Mouse (Mus musculus): ENCODE results near the gene Rpp30.

Rpp30 gene

GRCm38 (mm10) chr19:36129213-36129612 is 45.7 kb downstream of the Rpp30 start:
- peak in 1 of 2 experiments; percentile 11 for DNase-seq

DNA sequence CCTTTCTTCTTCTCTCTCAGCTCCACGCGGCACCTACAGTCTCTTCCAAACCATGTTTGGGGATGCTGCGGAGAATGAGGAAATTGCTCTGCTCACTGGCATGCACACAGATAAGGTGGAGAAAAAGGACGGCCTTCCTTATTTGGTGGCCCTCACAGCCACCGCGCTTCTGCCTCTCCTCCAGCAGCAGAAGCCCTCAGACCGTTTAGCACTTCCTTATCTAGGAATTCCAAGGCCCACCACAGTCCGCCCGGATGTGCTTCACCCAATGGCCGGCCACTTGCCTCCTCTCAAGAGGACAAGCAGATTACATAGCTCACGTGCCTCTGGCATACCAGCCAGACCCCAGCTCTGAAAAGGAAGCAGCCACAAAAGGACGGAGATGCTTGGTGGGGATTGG is 46.1 kb downstream of the Rpp30 start:
- DNase-seq: peak; percentile 21 to 36

GRCm38 (mm10) chr19:36130181-36130580 is 46.7 kb downstream of the Rpp30 start:
- no peak for DNase-seq

DNA sequence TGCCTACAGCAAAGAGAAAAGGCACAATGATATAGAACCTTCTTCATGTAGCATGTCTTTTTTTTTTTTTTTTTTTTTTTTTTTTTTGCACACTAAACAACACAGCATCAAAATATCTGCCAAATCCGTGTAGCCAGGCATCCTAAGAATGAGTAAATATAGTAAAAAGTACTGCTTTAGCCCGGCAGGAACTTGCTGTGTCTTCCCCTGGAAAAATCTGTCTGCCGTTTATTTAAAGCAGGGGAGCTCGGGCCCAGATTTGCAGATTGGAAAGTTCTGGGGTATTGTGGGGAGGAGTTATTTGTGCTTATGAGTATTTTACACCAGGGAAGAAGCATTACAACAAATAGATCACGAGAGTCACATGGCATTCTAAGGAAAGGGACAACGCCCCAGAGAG is 48.5 kb downstream of the Rpp30 start:
- no peak for DNase-seq

DNA sequence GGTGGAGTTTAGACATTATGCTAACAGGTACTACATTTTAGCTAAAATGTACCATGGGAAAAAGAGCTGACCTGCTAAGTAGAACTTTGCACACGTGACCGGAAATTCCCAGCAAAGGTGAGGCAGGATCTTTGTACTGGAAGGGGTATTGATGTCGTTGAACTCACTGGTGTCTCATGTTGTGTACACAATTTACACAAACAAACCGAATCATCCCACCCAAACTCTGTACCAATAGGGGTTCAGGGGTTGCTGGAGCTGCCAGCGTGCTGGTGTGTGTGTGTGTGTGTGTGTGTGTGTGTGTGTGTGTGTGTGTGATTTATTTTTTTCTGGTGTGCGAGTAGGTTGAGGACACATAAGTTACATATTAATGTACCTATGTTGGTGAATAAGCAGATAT is 49.5 kb downstream of the Rpp30 start:
- no peak for DNase-seq

GRCm38 (mm10) chr19:36133731-36134130 is 50.2 kb downstream of the Rpp30 start:
- no peak for DNase-seq

DNA sequence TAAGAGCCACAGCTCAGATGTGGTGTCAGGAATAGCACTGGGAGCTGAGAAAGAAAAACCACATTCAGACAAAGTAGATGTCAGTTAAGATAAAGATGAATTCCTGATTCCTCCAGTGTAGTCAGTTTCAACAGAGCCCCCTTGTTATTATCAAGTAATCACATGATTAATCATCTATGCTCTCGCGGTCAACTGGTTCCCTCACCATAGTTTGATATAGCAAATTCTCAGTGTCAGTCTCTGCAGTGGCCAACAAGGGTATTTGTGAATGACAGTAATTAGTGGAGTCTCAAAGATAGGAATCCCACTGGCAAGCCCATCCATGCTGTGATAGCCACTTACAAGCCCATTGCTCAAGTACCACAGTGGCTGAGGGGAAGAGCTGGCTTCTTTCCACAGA is 60.1 kb downstream of the Rpp30 start:
- DNase-seq: no peak

- DNase-seq: no peak
Measured at GRCm38 (mm10) chr19:36148578-36148977, 65.1 kb downstream of the Rpp30 start.

DNA sequence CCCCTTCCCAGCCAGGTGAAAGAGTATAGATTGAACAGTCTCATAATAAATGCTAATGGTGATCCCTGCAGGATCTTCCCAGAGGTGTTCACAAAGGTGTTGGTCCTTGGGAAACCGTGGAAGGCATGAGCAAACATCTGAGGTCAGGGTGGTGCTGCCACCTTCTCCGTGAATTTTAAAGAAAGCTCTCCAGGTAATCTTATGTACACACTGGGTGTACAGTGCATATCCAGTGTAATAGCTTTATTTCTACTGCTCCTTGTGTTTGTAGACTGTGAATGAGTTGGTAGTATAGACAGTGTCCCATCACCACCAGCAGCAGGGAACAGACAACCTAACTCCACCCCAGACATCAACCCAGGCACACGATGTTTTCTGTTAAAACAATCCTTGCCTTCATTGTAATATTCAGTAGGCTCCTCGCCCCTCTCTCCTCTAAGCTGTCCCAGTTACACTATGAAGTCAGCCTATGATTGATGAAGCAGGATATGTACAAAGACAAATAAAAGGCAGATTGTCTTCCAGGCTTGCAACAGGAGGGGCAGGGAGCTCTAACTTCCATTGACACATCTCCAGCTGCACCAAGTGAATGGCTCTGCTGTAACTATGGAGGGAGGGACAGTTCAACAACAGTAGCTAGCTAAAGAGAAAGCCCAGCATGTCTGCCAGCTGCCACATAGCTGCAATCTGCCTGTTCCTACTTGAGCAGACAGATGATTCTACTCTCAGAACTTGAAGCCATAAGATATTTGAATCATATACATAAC is 66.9 kb downstream of the Rpp30 start:
- no peak for DNase-seq

Data from kidney, postnatal 4 days (tissue).